Mouse (Mus musculus) urinary bladder, postnatal 10 days (tissue): ENCODE measurements around the gene Tsc22d3.
"Not testable (repeated sequence)": the region's sequence is repeated elsewhere in the genome, so short reads cannot be mapped to it uniquely, and the experiment has no call there.

Source experiments
- DNase-seq: peaks from one replicate; pipeline ENCODE4 v3.0.0; 2022; ENCODE audit warnings: low spot score

Tsc22d3 gene

GRCm38 (mm10) chrX:140565759-140566158, 34.7 kb downstream of the Tsc22d3 start:
- DNase-seq, result no peak

- no peak for DNase-seq
Observed at GRCm38 (mm10) chrX:140565212-140565611, 35.2 kb downstream of the Tsc22d3 start.

GRCm38 (mm10) chrX:140564777-140565176, 35.7 kb downstream of the Tsc22d3 start:
- DNase-seq, result no peak

GRCm38 (mm10) chrX:140558176-140558844, 42.1 kb downstream of the Tsc22d3 start:
- DNase-seq, result no peak

GRCm38 (mm10) chrX:140555965-140556364, 44.5 kb downstream of the Tsc22d3 start:
- no peak for DNase-seq

- DNase-seq, result no peak
Observed at GRCm38 (mm10) chrX:140555423-140555822, 45.0 kb downstream of the Tsc22d3 start.

- DNase-seq, result no peak
Observed at GRCm38 (mm10) chrX:140547660-140548419, 52.6 kb downstream of the Tsc22d3 start.

- no peak for DNase-seq
Observed at GRCm38 (mm10) chrX:140544737-140545136, 55.7 kb downstream of the Tsc22d3 start.

GRCm38 (mm10) chrX:140542938-140543673, 57.4 kb downstream of the Tsc22d3 start:
- DNase-seq, result peak; percentile 18

- DNase-seq, result peak; percentile 16
Observed at GRCm38 (mm10) chrX:140542474-140542845, 58.0 kb downstream of the Tsc22d3 start.

- DNase-seq, result no peak
Observed at GRCm38 (mm10) chrX:140541711-140542473, 58.6 kb downstream of the Tsc22d3 start.

GRCm38 (mm10) chrX:140540500-140541114, 59.9 kb downstream of the Tsc22d3 start:
- DNase-seq, result no peak

- DNase-seq, result not testable (repeated sequence)
Observed at GRCm38 (mm10) chrX:140539831-140540230, 60.6 kb downstream of the Tsc22d3 start.

- DNase-seq, result no peak
Observed at GRCm38 (mm10) chrX:140539111-140539680, 61.3 kb downstream of the Tsc22d3 start.

- DNase-seq, result no peak
Observed at GRCm38 (mm10) chrX:140538649-140539048, 61.8 kb downstream of the Tsc22d3 start.

- DNase-seq, result no peak
Observed at GRCm38 (mm10) chrX:140537662-140538061, 62.8 kb downstream of the Tsc22d3 start.

GRCm38 (mm10) chrX:140535487-140535886, 65.0 kb downstream of the Tsc22d3 start:
- DNase-seq, result no peak

- DNase-seq, result no peak
Observed at GRCm38 (mm10) chrX:140534306-140534705, 66.2 kb downstream of the Tsc22d3 start.

- DNase-seq, result no peak
Observed at GRCm38 (mm10) chrX:140532325-140532724, 68.1 kb downstream of the Tsc22d3 start.

- DNase-seq, result no peak
Observed at GRCm38 (mm10) chrX:140531356-140531755, 69.1 kb downstream of the Tsc22d3 start.

GRCm38 (mm10) chrX:140530632-140531031, 69.8 kb downstream of the Tsc22d3 start:
- DNase-seq, result no peak
